Mouse (Mus musculus) forebrain, embryonic 14.5 days (tissue): Measurements from ENCODE around the gene Rasef. TPM values are rescaled to one million over a fixed set of nuclear protein-coding genes. Genes with fewer than 3 reads are reported as not detected.
"Not testable (repeated sequence)": the region's sequence is repeated elsewhere in the genome, so short reads cannot be mapped to it uniquely, and the experiment has no call there.

Source experiments
- ATAC-seq: fragments of 200-750 bp; cut with Nextera tagmentation; 2 replicates; pipeline ENCODE4 v1.8.0; 2017; ENCODE audit warnings: mild to moderate bottlenecking, moderate library complexity
- DNase-seq: peaks from one replicate; pipeline ENCODE4 v3.0.0-alpha.2; 2015; ENCODE audit warnings: low spot score
- H3K27ac ChIP-seq: fragments of 300-500 bp; sonication (generic); 2 replicates; pipeline ENCODE4 v1.5.1; 2014; ENCODE audit warnings: low read depth, mild to moderate bottlenecking, control low read depth, low read length, moderate library complexity
- H3K27me3 ChIP-seq: fragments of 300-500 bp; sonication (generic); replicated peaks from 2 replicates; pipeline ENCODE4 v1.6.1; 2014; ENCODE audit warnings: low read length, control low read depth, mixed read lengths; ENCODE audit not compliant: control insufficient read depth, insufficient read depth
- H3K36me3 ChIP-seq: fragments of 300-500 bp; sonication (generic); 2 replicates; pipeline ENCODE4 v1.6.1; 2014; ENCODE audit warnings: low read length, control low read depth; ENCODE audit not compliant: control insufficient read depth, insufficient read depth
- H3K4me1 ChIP-seq: fragments of 300-500 bp; sonication (generic); 2 replicates; pipeline ENCODE4 v1.6.1; 2014; ENCODE audit warnings: antibody characterized with exemption, low read length, control low read depth; ENCODE audit not compliant: control insufficient read depth, insufficient read depth
- H3K4me2 ChIP-seq: fragments of 300-500 bp; sonication (generic); 2 replicates; pipeline ENCODE4 v1.6.1; 2014; ENCODE audit warnings: mild to moderate bottlenecking, control low read depth, low read length
- H3K4me3 ChIP-seq: fragments of 300-500 bp; sonication (generic); 2 replicates; pipeline ENCODE4 v1.5.1; 2014; ENCODE audit warnings: low read depth, low read length, control low read depth
- H3K9ac ChIP-seq: fragments of 300-500 bp; sonication (generic); 2 replicates; pipeline ENCODE4 v1.6.1; 2014; ENCODE audit warnings: mild to moderate bottlenecking, low read length, control low read depth, moderate library complexity
- H3K9me3 ChIP-seq: fragments of 300-500 bp; sonication (generic); replicated peaks from 2 replicates; pipeline ENCODE4 v1.6.1; 2016; ENCODE audit warnings: low read length, control low read depth, mixed read lengths; ENCODE audit not compliant: control insufficient read depth
- WGBS: fragments of 180-500 bp; shearing (Covaris S2); extraction: QIAGEN DNeasy Blood & Tissue Kit; methylation state at CpG from one replicate; pipeline ENCODE4 v1.1.7; 2014; 5-methylcytosine and 5-hydroxymethylcytosine counted together
- polyA plus RNA-seq: library from polyadenylated mRNA; unstranded; fragments of >200 nt; fragmentation: Nextera tagmentation; extraction: Ambion mirVana; gene quantifications from 2 replicates; pipeline ENCODE4 v1.2.1, GENCODE M21; 2014

Gene Rasef
- polyA plus RNA-seq, 1 experiment from 2014 or later, result 0.10 TPM

DNA sequence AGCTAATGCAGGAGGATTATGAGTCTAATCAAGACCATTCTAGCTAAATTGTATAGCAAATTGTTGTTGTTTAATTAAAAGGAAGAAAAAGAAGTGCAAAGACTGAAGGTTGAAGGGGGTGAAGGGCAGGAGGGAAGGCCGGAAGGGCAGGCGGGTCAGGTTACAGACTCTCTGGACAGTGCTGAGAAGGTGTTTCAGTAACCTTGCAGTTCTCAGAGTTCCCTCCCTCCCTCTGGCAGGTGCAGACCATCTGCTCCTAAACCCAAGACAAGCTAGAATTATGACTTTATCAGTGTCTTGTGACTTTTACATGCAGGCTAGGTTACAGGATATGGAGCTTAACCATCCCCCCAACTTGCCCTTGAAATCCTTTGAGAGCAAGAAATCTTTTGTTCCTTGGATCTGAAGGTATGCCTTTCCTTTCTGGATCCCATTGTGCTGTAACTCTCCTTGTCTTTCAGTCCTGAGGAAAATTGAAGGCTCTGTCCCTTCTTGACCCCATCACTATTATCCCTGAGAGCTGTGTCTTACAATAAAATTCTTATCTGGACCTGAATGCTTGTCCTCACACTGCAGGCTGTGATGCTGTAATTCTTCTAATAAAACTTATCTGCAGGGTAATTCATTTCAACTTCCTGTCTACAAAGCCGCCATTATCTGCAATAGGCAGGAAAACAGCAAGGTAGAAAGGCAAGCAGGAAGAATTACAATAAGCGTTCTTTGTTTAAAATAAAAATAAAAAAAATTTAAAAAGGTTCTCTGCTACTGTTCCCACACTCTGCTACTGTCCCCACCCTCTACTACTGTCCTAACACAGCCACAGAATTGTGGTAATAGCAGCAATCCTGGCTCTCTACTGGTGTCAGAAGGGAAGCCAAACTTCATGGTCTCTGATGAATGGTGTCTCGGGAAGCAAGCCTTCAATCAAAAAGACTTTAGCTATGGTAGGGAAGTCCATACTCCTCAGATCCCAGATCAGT lies 16.7 kb downstream of the Rasef start:
- Histone ChIP-seq H3K27me3 (no peaks in the 10 kb centered on the region), H3K27ac (no peak overlapping the region), H3K4me1 (no peaks in the 10 kb centered on the region), H3K9me3 (no peaks in the 10 kb centered on the region), H3K9ac (no peak overlapping the region), H3K4me2 (no peak overlapping the region), H3K4me3 (no peak overlapping the region), H3K36me3 (no peaks in the 10 kb centered on the region)
- DNase-seq (no peak), ATAC-seq (no peak)
- WGBS, result 58% methylated on average over 5 of the region's 5 CpGs

DNA sequence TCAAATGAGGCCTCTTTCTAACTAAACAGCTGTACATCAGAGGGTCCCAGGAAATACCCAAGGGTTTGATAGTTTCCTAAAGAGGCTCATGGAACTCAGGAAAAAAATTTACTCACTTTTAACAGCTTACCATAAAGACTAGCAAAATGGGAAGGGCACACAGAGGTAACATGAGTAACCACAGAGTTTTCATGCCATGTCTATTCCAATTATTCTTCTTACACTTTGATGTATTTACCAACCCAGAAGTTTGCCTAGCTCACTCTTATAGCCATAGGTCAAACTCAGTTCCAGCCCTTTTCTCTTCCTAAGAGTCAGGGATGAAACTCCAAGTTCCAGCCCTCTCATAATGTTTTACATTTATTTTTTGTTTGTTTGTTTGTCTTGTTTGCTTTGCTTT lies 18.8 kb downstream of the Rasef start:
- DNase-seq (no peak), ATAC-seq (no peak)

DNA sequence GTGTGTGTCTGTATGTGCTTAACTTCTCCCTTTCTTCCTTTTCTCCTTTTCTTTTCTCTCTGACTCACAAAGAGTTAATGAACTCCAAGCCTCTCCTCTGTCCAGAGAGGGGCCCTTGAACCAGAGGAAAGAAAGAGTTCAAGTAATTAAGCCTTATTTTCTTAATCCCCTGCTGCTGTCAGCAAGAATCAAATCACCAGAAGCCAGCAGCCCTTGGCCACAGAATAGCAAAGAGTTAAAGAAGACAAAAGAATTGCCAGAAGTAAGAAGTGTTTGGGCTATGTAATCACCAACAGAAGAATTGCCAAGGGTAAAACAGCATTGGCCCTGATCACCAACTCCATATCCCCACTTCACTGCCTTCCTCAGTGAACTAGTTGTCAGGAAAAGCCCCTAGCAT lies 20.2 kb downstream of the Rasef start:
- Histone ChIP-seq H3K4me3 (no peak overlapping the region), H3K36me3 (no peaks in the 10 kb centered on the region), H3K9ac (no peak overlapping the region), H3K4me1 (no peaks in the 10 kb centered on the region), H3K4me2 (no peak overlapping the region), H3K27me3 (no peaks in the 10 kb centered on the region), H3K27ac (no peak overlapping the region), H3K9me3 (no peaks in the 10 kb centered on the region)
- DNase-seq (no peak), ATAC-seq (no peak)

More for the DNA sequence above, 18.8 kb downstream of the Rasef start:
- H3K9me3 ChIP-seq, result no peaks in the 10 kb centered on the region
- H3K36me3 ChIP-seq, result no peaks in the 10 kb centered on the region
- no peaks in the 10 kb centered on the region for H3K27me3 ChIP-seq
- no peaks in the 10 kb centered on the region for H3K4me1 ChIP-seq
- no peak overlapping the region for H3K9ac ChIP-seq
- H3K4me3 ChIP-seq, result no peak overlapping the region
- no peak overlapping the region for H3K4me2 ChIP-seq
- H3K27ac ChIP-seq, result no peak overlapping the region

DNA sequence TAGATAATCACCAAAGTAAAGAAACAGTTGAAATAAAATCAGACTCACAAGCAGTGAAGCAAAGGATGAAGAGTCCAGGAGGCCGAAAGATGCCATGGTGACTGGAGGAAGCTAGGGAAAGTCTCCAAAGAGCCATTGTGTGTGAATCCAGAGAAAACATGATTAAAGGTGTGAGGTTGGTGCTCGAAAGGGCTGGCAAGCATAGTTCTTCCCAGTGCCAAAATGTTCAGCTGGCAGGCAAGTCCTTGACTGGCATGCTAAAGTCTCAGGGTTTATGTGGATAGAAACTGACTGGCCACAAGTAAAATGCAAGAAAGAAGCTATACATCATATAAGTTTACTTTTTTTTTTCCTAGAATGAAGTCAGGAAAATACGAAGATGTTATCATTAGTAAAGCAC lies 22.6 kb downstream of the Rasef start:
- H3K4me1 ChIP-seq, result no peaks in the 10 kb centered on the region
- no peak for ATAC-seq
- no peak overlapping the region for H3K9ac ChIP-seq
- no peaks in the 10 kb centered on the region for H3K27me3 ChIP-seq
- H3K4me3 ChIP-seq, result no peak overlapping the region
- H3K36me3 ChIP-seq, result no peaks in the 10 kb centered on the region
- H3K9me3 ChIP-seq, result no peaks in the 10 kb centered on the region
- H3K4me2 ChIP-seq, result no peak overlapping the region
- 83% methylated on average over 3 of the region's 3 CpGs for WGBS
- H3K27ac ChIP-seq, result no peak overlapping the region
- peak; percentile 22 for DNase-seq

DNA sequence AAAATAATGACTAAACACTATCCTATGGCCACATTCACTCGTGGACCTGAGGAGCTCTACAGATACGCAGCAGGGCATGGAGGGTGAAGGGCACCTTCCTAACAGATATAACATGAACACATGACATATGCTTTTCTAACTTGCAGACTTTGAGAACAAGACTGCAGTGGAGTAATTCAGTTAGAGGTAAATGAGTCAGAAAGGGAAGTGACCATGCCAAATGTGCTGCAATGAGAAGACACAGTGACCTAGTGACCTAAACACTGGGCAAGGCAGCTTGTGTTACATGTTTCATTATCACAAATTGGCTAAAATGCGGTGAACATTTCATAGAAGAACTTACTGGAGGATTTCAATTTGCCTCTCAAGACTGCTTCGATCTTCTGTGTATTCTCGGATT lies 42.6 kb downstream of the Rasef start:
- Histone ChIP-seq H3K27ac (no peak overlapping the region), H3K4me2 (no peak overlapping the region), H3K36me3 (no peaks in the 10 kb centered on the region), H3K9me3 (no peaks in the 10 kb centered on the region), H3K27me3 (no peaks in the 10 kb centered on the region), H3K4me1 (no peaks in the 10 kb centered on the region), H3K9ac (no peak overlapping the region), H3K4me3 (no peak overlapping the region)
- no peak for ATAC-seq
- DNase-seq, result no peak
- 91% methylated on average over 5 of the region's 5 CpGs for WGBS

DNA sequence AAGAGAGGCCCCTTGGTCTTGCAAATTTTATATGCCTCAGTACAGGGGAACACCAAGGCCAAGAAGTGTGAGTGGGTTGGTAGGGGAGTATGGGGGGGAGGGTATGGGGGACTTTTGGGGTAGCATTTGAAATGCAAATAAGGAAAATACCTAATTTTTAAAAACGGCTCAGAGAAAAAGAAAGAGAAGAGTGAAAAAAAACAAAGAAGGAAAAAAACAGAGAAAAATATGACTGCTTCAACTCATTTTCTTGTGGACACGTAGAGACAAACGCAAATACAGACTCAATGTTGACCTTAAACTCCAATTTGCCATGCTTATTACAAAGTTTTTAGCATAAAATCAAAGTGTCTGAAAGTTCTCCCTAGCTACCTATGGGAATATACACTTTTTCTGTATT lies 51.4 kb downstream of the Rasef start:
- DNase-seq, result no peak
- H3K9me3 ChIP-seq, result no peaks in the 10 kb centered on the region
- no peaks in the 10 kb centered on the region for H3K27me3 ChIP-seq
- H3K4me2 ChIP-seq, result no peak overlapping the region
- no peak for ATAC-seq
- no peak overlapping the region for H3K4me3 ChIP-seq
- WGBS, result 93% methylated on average over 3 of the region's 3 CpGs
- H3K9ac ChIP-seq, result no peak overlapping the region
- H3K4me1 ChIP-seq, result no peaks in the 10 kb centered on the region
- H3K27ac ChIP-seq, result no peak overlapping the region
- no peaks in the 10 kb centered on the region for H3K36me3 ChIP-seq

DNA sequence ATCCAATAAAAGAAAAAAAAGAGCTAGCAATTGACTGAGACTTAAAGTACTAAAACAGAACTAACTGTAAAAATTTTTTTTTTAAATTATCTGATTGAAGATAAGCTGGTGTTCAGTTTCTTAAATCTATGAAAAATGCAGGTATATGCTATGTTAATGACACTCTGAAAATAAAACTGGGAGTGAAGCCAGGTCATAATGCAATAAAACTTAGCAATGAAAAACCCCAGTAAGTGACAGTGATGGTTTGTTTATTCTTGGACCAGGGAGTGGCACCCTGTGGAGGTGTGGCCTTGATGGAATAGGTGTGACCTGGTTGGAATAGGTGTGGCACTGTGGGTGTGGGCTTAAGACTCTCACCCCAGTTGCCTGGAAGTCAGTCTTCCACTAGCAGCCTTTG lies 71.0 kb downstream of the Rasef start:
- H3K9me3 ChIP-seq, result no peaks in the 10 kb centered on the region
- H3K4me2 ChIP-seq, result no peak overlapping the region
- no peak overlapping the region for H3K4me3 ChIP-seq
- no peaks in the 10 kb centered on the region for H3K27me3 ChIP-seq
- H3K36me3 ChIP-seq, result no peaks in the 10 kb centered on the region
- H3K4me1 ChIP-seq, result no peaks in the 10 kb centered on the region
- DNase-seq (no peak), ATAC-seq (no peak)
- no peak overlapping the region for H3K27ac ChIP-seq
- H3K9ac ChIP-seq, result no peak overlapping the region

DNA sequence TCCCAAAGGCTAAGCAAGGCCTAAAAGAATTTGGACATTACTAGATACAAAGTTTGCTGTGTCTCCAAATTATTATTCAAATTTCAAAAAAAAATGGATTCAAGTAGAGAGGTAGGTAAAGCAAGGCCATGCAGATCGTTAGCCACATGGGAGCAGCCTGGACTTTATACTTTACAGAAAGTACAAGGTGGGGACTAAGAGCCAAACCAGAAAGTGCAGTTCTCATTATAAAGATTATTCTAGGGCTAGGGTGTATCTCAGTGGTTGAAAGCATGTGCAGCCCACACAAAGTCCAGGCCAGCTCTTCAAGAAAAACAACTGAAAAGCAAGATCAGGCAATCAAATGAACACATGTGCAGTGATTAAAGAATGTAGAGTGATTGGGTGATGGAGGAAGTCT lies 72.0 kb downstream of the Rasef start:
- DNase-seq (no peak), ATAC-seq (no peak)
- Histone ChIP-seq H3K27me3 (no peaks in the 10 kb centered on the region), H3K27ac (no peak overlapping the region), H3K9ac (no peak overlapping the region), H3K9me3 (no peaks in the 10 kb centered on the region), H3K4me1 (no peaks in the 10 kb centered on the region), H3K36me3 (no peaks in the 10 kb centered on the region), H3K4me2 (no peak overlapping the region), H3K4me3 (no peak overlapping the region)
- WGBS, result 87% methylated on average over 1 of the region's 1 CpGs

DNA sequence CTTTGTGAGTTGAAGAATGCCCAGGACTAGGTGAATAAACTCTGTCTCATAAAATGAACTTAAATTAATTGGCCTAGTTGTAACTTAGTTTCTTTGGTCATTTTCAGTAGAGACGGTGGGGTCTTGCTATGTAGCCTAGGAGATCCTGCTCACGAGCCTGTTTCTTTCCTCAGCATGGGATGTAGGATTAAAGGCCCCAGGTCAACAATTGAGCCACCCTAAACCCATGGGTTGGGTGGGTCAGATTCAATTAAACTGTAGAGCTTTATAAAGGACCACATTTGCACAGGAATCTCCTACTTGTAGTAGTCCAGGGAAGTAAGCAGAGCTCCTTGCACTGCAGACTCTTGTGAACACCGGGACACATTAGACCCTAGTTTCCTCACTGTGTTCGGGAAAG lies 107.6 kb downstream of the Rasef start, which contains the start of gene Gm428:
Gene Gm428, plus strand, starts transcription at position 301 of the 400 bp plus-strand sequence.
- H3K27ac ChIP-seq, H3K27me3 ChIP-seq, H3K9me3 ChIP-seq, H3K36me3 ChIP-seq, H3K4me2 ChIP-seq, ATAC-seq, DNase-seq, H3K4me3 ChIP-seq, H3K4me1 ChIP-seq, H3K9ac ChIP-seq: not testable (repeated sequence)
- WGBS, result 67% methylated on average over 1 of the region's 4 CpGs
